Mouse (Mus musculus): ENCODE measurements around the gene Eepd1.

- no peak for TF ChIP-seq CTCF (IDR thresholded peaks at IDR 0.05; ENCODE audit: low read depth, low read length)
- no peak for TF ChIP-seq GATA1 (IDR thresholded peaks at IDR 0.05; ENCODE audit: borderline replicate concordance, low read length)
- no peak for TF ChIP-seq POLR2AphosphoS5 (IDR thresholded peaks at IDR 0.05; ENCODE audit: insufficient replicate concordance, low read depth, low read length)
- TF ChIP-seq TAL1 (conservative IDR thresholded peaks at IDR 0.05; ENCODE audit: low read depth, low read length) = no peak
- no peak for TF ChIP-seq GATA2 (IDR thresholded peaks at IDR 0.05; ENCODE audit: borderline replicate concordance, low read depth, low read length)
These were observed 63.9 kb downstream of the Eepd1 start for GRCm38 (mm10) chr9:25545212-25545611.
